Mouse (Mus musculus): ENCODE measurements around the gene Schip1.
A peak's percentile ranks its signal among the peaks of the same experiment; 100 is the strongest.

Gene Schip1

GRCm38 (mm10) chr3:68562838-68563237 is 498.2 kb downstream of the Schip1 start:
- DNase-seq (ENCODE audit: low spot score), result no peak

- no peak for DNase-seq (ENCODE audit: low spot score)
Observed at GRCm38 (mm10) chr3:68563922-68564321, 499.3 kb downstream of the Schip1 start.

GRCm38 (mm10) chr3:68564978-68565674 is 500.5 kb downstream of the Schip1 start:
- no peak for DNase-seq (ENCODE audit: low spot score)

- no peak for DNase-seq (ENCODE audit: low spot score)
Observed at GRCm38 (mm10) chr3:68565675-68566055, 501.1 kb downstream of the Schip1 start.

- no peak for DNase-seq (ENCODE audit: low spot score)
Observed at GRCm38 (mm10) chr3:68567581-68567980, 503.0 kb downstream of the Schip1 start.

- DNase-seq (ENCODE audit: low spot score), result no peak
Observed at GRCm38 (mm10) chr3:68568149-68568548, 503.5 kb downstream of the Schip1 start.

GRCm38 (mm10) chr3:68568716-68569115 is 504.1 kb downstream of the Schip1 start:
- DNase-seq (ENCODE audit: low spot score), result no peak

GRCm38 (mm10) chr3:68570319-68570718 is 505.7 kb downstream of the Schip1 start:
- DNase-seq (ENCODE audit: low spot score), result no peak

- peak; percentile 80 for DNase-seq (ENCODE audit: low spot score)
Observed at GRCm38 (mm10) chr3:68572249-68573225, 507.9 kb downstream of the Schip1 start.

GRCm38 (mm10) chr3:68573226-68573624 is 508.6 kb downstream of the Schip1 start:
- DNase-seq (ENCODE audit: low spot score), result no peak

- DNase-seq (ENCODE audit: low spot score), result no peak
Observed at GRCm38 (mm10) chr3:68574097-68574496, 509.5 kb downstream of the Schip1 start.

- DNase-seq (ENCODE audit: low spot score), result no peak
Observed at GRCm38 (mm10) chr3:68574565-68574964, 510.0 kb downstream of the Schip1 start.

GRCm38 (mm10) chr3:68575636-68576340 is 511.2 kb downstream of the Schip1 start:
- DNase-seq (ENCODE audit: low spot score), result no peak

- DNase-seq (ENCODE audit: low spot score), result peak; percentile 75
Observed at GRCm38 (mm10) chr3:68576431-68576830, 511.8 kb downstream of the Schip1 start.

- DNase-seq (ENCODE audit: low spot score), result no peak
Observed at GRCm38 (mm10) chr3:68576948-68577347, 512.3 kb downstream of the Schip1 start.

GRCm38 (mm10) chr3:68581591-68581990 is 517.0 kb downstream of the Schip1 start:
- DNase-seq (ENCODE audit: low spot score), result no peak

- DNase-seq (ENCODE audit: low spot score), result no peak
Observed at GRCm38 (mm10) chr3:68582103-68582740, 517.6 kb downstream of the Schip1 start.

- no peak for DNase-seq (ENCODE audit: low spot score)
Observed at GRCm38 (mm10) chr3:68583031-68583693, 518.6 kb downstream of the Schip1 start.

- DNase-seq (ENCODE audit: low spot score), result no peak
Observed at GRCm38 (mm10) chr3:68583771-68584511, 519.3 kb downstream of the Schip1 start.

- DNase-seq (ENCODE audit: low spot score), result no peak
Observed at GRCm38 (mm10) chr3:68585213-68585612, 520.6 kb downstream of the Schip1 start.

- no peak for DNase-seq (ENCODE audit: low spot score)
Observed at GRCm38 (mm10) chr3:68586646-68587064, 522.1 kb downstream of the Schip1 start.

All from layer of hippocampus, adult 9-10 months (tissue).